Mouse (Mus musculus) liver, adult 2 months (tissue): ENCODE data around the gene Dcpp1.

Experiments used
- CTCF ChIP-seq: fragments of 200-500 bp; IDR thresholded peaks from 2 replicates; pipeline ENCODE4 v1.5.1; 2011; ENCODE audit warnings: low read depth, low read length, control low read depth
- POLR2A ChIP-seq: fragments of 200-500 bp; IDR thresholded peaks from 2 replicates; pipeline ENCODE4 v1.6.1; 2011; ENCODE audit warnings: low read length, control low read depth; ENCODE audit not compliant: insufficient read depth; ENCODE audit errors: extremely low read depth

DNA sequence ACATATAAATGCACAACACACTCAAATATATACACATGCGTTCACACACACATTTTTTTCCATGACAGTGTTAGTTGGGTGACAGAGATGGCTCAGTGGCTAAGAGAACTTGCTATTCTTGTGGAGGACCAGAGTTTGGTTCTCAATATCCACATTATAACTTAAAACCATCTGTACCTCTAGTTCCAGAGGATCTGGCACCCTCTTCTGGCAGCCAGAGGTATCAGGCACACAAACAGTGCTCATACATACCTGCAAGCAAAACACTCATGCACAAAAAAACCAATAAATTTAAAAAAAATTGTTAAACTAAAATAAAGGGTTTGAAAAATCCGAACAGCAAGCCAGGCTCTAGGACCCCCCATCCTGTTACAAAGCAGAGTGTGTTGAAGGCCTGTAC, 30.6 kb upstream of the Dcpp1 start:
- TF ChIP-seq POLR2A: no peak
- no peak for TF ChIP-seq CTCF
